Mouse (Mus musculus) kidney, adult 2 months (tissue): ENCODE measurements at regions not wholly inside any gene's neighbourhood (a gene's known extent, or its start where the extent isn't known, plus 50 kb on each side); places are given as distances from the start of the nearest gene placed in this dataset.

Experiments
- DNase-seq: peaks from one replicate; pipeline ENCODE4 v3.0.0; 2021
- H3K27ac ChIP-seq: fragments of 200-500 bp; 2 replicates; pipeline ENCODE4 v1.5.1; 2012; ENCODE audit warnings: low read depth, low read length, control low read depth, inconsistent platforms; ENCODE audit not compliant: insufficient read depth
- H3K27me3 ChIP-seq: fragments of 200-500 bp; replicated peaks from 2 replicates; pipeline ENCODE4 v1.6.1; 2012; ENCODE audit warnings: mild to moderate bottlenecking, moderate library complexity, low read length, inconsistent platforms; ENCODE audit not compliant: control insufficient read depth, insufficient read depth
- H3K36me3 ChIP-seq: fragments of 200-500 bp; 2 replicates; pipeline ENCODE4 v1.6.1; 2012; ENCODE audit warnings: mild to moderate bottlenecking, moderate library complexity, low read length, inconsistent platforms; ENCODE audit not compliant: control insufficient read depth, insufficient read depth
- H3K4me1 ChIP-seq: fragments of 200-500 bp; 2 replicates; pipeline ENCODE4 v1.6.1; 2011; ENCODE audit warnings: low read length; ENCODE audit not compliant: control insufficient read depth, insufficient read depth
- H3K4me3 ChIP-seq: fragments of 200-500 bp; 2 replicates; pipeline ENCODE4 v1.5.1; 2011; ENCODE audit warnings: mild to moderate bottlenecking, low read depth, low read length, control low read depth; ENCODE audit not compliant: insufficient read depth
- CTCF ChIP-seq: fragments of 200-500 bp; conservative IDR thresholded peaks from 2 replicates; pipeline ENCODE4 v1.5.1; 2011; ENCODE audit warnings: low read depth, mild to moderate bottlenecking, control low read depth, low read length, moderate library complexity, mixed read lengths; ENCODE audit not compliant: insufficient read depth, insufficient read length
- POLR2A ChIP-seq: fragments of 200-500 bp; IDR thresholded peaks from one replicate; pipeline ENCODE4 v1.6.1; 2011; ENCODE audit warnings: low read depth, low read length, control low read depth
- WGBS: fragments of 180-500 bp; shearing (Covaris S2); methylation state at CpG from one replicate; pipeline ENCODE4 v1.1.7; 2018; 5-methylcytosine and 5-hydroxymethylcytosine counted together

GRCm38 (mm10) chr13:94670961-94671360 is 117.7 kb upstream of the Tbca start:
- WGBS: 86% methylated on average over 8 of the region's 8 CpGs
- TF ChIP-seq CTCF (no peak), POLR2A (no peak)
- DNase-seq: no peak
- Histone ChIP-seq H3K27ac (no peak overlapping the region), H3K4me1 (no peaks in the 10 kb centered on the region), H3K36me3 (no peaks in the 10 kb centered on the region), H3K27me3 (no peaks in the 10 kb centered on the region; the same call in 1 of the 2 replicates), H3K4me3 (no peak overlapping the region)

- Histone ChIP-seq H3K27me3 (0 out of 2 replicates have a peak, but pooled peaks cover 1% of the 10 kb centered on the region), H3K4me3 (no peak overlapping the region), H3K27ac (no peak overlapping the region), H3K36me3 (no peaks in the 10 kb centered on the region), H3K4me1 (no peaks in the 10 kb centered on the region)
- no peak for TF ChIP-seq POLR2A
- WGBS: 25% methylated on average over 17 of the region's 17 CpGs
- DNase-seq: no peak
Observed at GRCm38 (mm10) chr13:94680492-94681168, 108.1 kb upstream of the Tbca start.

GRCm38 (mm10) chr13:94681606-94682005 is 107.1 kb upstream of the Tbca start:
- H3K27ac ChIP-seq: no peak overlapping the region
- no peak for TF ChIP-seq POLR2A
- TF ChIP-seq CTCF: no peak
- no peaks in the 10 kb centered on the region for H3K36me3 ChIP-seq
- 0 out of 2 replicates have a peak, but pooled peaks cover 1% of the 10 kb centered on the region for H3K27me3 ChIP-seq
- 84% methylated on average over 13 of the region's 13 CpGs for WGBS
- DNase-seq: no peak
- no peaks in the 10 kb centered on the region for H3K4me1 ChIP-seq
- no peak overlapping the region for H3K4me3 ChIP-seq

- DNase-seq: no peak
- H3K27ac ChIP-seq: no peak overlapping the region
- H3K36me3 ChIP-seq: no peaks in the 10 kb centered on the region
- WGBS: 31% methylated on average over 7 of the region's 7 CpGs
- no peak overlapping the region for H3K4me3 ChIP-seq
- no peaks in the 10 kb centered on the region for H3K4me1 ChIP-seq
- H3K27me3 ChIP-seq: 0 out of 2 replicates have a peak, but pooled peaks cover 1% of the 10 kb centered on the region
- no peak for TF ChIP-seq CTCF
- TF ChIP-seq POLR2A: no peak
Observed at GRCm38 (mm10) chr13:94685191-94685590, 103.5 kb upstream of the Tbca start.

- 71% methylated on average over 5 of the region's 5 CpGs for WGBS
- no peak for TF ChIP-seq POLR2A
- no peak for TF ChIP-seq CTCF
- no peak overlapping the region for H3K27ac ChIP-seq
- no peaks in the 10 kb centered on the region for H3K4me1 ChIP-seq
- no peaks in the 10 kb centered on the region for H3K36me3 ChIP-seq
- H3K4me3 ChIP-seq: no peak overlapping the region
- DNase-seq: no peak
- no peaks in the 10 kb centered on the region for H3K27me3 ChIP-seq
Observed at GRCm38 (mm10) chr13:94687295-94687694, 101.4 kb upstream of the Tbca start.

- peaks cover 8% of the 10 kb centered on the region for H3K27me3 ChIP-seq
Observed at GRCm38 (mm10) chr13:94706641-94707053, 82.1 kb upstream of the Tbca start.

GRCm38 (mm10) chr13:94707371-94708280 is 81.1 kb upstream of the Tbca start:
- peak; percentile 13 for DNase-seq
- Histone ChIP-seq H3K4me3 (no peak overlapping the region), H3K4me1 (no peaks in the 10 kb centered on the region; the same call in 1 of the 2 replicates), H3K36me3 (no peaks in the 10 kb centered on the region), H3K27me3 (peaks cover 5% of the 10 kb centered on the region), H3K27ac (no peak overlapping the region)
- WGBS: 21% methylated on average over 32 of the region's 32 CpGs
- TF ChIP-seq CTCF (no peak), POLR2A (no peak)

More at GRCm38 (mm10) chr13:94706641-94707053, 82.1 kb upstream of the Tbca start:
- no peak for DNase-seq
- WGBS: 24% methylated on average over 7 of the region's 7 CpGs
- no peaks in the 10 kb centered on the region; the same call in 1 of the 2 replicates for H3K4me1 ChIP-seq
- no peak overlapping the region for H3K27ac ChIP-seq
- no peak overlapping the region for H3K4me3 ChIP-seq
- no peaks in the 10 kb centered on the region for H3K36me3 ChIP-seq
- TF ChIP-seq POLR2A: no peak
- no peak for TF ChIP-seq CTCF
